Mouse (Mus musculus) large intestine, adult 2 months (tissue): ENCODE data around the gene Cadps. TPM values are rescaled to one million over a fixed set of nuclear protein-coding genes. Genes with fewer than 3 reads are reported as not detected.

Experiments used
- DNase-seq: peaks from one replicate; pipeline ENCODE4 v3.0.0-alpha.2; 2012; ENCODE audit warnings: low read depth, low spot score
- WGBS: fragments of 180-500 bp; shearing (Covaris S2); methylation state at CpG from one replicate; pipeline ENCODE4 v1.1.7; 2018; 5-methylcytosine and 5-hydroxymethylcytosine counted together
- polyA plus RNA-seq: library from polyadenylated mRNA; depleted of rRNA; stranded (reverse); fragments of >200 nt; gene quantifications from 2 replicates; pipeline ENCODE4 v1.2.3, GENCODE M21; 2012; rRNA removed

Gene Cadps
- 0.59 and 0.77 TPM in 2 replicates for polyA plus RNA-seq

DNA sequence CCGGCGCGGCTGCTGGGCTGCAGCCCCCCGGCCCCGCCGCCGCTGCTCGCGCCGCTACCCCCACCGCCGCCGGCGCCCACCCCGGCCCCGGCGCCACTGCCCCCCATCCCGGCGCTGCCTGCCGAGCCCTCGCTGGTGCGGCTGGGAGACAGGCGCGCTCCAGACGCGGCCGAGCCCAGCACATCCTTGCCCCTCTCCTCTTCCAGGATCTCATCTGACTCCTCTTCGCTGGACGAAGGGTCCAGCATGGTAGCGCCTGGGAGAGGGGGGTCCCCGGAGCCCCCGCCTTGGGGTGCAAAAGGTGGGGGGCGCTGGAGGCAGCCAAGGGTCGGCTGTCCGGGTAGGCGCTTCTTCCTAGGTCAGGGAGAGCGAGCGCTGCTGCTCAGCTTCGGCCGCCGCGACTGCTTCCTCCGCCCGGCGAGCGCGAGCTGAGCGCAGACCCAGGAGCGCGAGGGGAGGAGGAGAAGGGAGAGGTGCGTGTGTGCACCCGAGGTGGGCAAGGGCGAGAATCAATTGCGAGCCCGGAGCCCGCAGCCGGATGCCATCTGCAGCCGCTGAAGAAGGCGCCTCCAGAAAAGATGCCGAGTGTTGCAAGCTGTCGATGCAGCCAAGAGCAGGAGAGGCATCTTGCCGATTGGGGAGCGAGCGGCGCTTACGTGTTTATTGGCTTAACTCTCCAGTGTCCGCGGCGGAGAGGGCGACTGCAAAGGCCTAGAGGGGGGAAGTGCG is at the start of gene Cadps:
TSS of gene Cadps (minus strand) at position 589 of the 729 bp plus-strand sequence.
- no peak for DNase-seq
- WGBS = 3% methylated on average over 71 of the region's 71 CpGs

DNA sequence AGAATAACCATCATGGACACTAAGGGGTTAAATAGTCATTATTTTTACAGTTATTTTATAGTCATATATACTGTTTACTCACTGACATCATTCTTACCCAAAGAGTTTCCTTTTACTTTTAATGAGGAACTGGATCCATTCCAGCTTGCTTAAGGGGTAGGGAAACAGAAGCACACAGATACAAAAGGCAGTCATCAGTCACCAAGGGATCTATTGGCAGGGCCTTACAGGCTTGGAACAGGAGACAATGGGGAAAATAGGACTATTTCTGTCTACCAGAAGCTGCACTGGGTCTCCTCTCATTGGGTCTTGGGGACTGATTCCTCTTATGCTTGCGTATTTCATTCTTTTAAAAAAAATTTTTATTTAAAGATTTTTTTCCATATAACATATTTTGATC is 46.7 kb upstream of the Cadps start:
- no peak for DNase-seq
- WGBS = 93% methylated on average over 1 of the region's 1 CpGs

DNA sequence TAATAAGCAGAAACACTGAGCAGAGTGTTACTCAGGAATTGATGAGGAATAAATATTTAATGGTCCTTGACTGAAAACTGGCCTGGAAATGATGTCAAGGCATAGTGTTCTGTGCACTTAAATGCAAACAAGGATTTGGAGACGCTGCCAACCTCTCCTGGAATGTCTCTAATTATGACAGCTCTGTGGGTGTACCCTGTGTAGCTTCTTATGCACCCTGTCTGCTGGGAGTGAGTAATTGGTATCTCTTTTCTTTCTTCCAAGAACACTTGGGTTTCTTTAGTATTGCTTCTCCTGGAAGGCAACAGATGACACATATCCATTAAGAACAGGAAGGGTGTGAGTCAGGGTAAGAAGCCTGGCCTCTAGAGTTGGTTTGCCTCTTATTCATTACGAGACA is 42.4 kb upstream of the Cadps start:
- no peak for DNase-seq
- 52% methylated on average over 2 of the region's 2 CpGs for WGBS

DNA sequence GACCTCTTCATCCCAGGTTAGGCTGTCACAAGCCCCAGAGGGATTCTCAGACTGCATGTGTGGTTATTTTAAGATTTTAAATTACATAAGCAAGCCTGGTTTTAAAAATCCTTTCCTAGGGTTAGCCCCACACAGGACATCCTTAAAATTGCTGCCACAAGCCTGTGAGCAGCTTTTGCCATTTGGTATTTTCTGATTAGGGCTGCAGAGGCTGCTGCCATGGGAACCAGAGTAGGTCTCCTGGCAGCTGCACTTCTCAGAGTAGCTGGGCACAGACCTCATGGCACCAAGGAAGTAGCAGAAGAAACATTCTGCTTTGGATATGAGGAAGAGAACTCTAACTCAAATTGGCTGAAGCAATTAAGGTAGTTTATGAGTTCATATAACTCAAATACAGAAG is 21.0 kb upstream of the Cadps start:
- no peak for DNase-seq

DNA sequence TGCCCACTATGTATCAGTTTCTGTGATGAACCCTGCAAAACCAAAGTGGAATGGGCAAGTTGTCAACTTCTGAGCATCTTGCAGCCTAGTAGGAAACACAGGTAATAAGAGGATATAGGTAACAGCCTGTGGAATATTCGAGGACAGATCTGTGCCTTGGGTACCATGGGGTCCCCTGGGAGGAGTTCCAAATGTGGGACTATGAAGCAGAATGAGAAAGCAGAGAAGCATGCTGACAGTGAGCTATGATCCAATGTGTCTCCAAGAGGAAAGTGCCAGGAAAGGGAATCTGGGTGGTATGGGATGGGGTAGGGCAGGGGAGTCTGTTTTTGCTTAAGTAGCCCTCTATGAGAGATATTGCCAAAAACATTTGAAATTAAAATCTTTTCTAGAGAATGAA is 16.6 kb upstream of the Cadps start:
- DNase-seq = no peak
- 31% methylated on average over 1 of the region's 1 CpGs for WGBS

DNA sequence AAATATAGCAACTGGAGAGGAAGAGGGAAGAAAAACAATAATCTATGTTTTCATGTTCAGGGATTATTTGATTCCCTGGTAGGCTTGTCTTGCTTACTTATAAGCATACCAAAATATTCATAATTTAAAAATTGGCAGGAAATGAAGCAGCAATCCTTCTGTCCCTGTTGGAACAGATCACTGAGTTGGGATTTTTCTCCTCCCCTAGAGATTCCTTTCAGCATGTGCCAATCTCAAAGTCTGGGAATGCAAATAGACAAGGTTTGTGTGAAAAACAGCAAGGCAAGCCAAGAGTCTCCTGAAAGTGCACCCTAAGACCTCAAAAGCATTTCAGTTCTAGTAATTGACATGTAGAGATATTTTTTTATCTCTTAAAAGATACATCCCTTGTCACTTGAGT is 16.1 kb upstream of the Cadps start:
- no peak for DNase-seq

DNA sequence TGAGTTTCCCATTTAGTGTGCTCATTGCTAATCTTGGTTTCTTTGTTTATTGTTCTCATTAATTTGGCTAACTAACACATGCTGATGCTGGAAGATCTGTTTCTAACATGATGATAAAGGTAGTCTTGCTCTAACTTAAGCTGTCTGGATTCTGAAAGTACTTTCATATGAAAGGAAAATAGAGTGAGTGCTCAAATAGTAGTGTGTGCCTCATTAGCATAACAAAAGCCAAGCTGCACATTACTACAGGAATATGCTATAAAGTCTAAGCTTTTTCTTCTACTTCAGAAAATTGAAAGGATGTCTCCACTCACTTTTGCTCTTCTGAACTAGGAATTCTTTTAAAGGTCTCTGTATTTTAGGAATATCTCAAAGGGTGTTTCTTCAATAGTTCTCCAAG is 15.4 kb upstream of the Cadps start:
- no peak for DNase-seq

DNA sequence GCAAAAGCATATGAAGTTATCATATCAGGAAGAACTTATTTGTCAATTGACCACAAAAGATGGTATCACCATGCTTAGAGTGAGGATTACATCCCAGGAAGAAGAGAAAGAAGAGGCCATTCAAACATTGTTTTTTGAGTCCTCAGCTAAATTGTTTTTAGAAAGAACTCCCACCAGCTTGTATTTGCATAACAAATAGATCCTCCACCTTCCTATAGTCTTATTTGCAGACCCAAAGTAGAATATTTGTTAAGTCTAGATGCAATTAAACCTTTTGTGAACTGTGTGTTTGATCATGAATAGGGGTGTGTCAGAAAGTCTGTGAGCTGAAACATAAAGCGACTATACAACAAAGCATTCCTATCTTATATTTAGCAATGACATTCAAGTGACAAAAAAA is 15.0 kb upstream of the Cadps start:
- WGBS = 13% methylated on average over 1 of the region's 1 CpGs

DNA sequence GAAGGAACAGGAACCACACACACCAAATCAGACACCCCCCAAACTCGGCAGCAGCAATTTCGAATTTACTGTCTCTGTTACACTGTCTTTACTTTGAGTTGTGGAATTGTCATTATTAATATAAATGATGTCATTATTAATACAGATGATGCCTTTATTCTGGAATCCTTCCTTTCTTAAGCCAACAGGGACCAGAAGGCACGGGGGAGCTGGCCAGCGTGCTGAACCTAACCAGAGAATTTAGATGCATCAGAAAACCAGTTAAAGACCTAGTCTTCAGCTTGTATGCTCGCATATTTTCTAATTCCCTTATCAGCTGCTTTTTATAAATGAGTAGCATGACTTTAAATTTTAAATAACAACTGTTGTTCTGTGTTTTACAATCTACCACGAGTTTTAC is 902 bp upstream of the Cadps start:
- 13% methylated on average over 6 of the region's 6 CpGs for WGBS
- DNase-seq = no peak

More for the DNA sequence above, 15.0 kb upstream of the Cadps start:
- DNase-seq = no peak

DNA sequence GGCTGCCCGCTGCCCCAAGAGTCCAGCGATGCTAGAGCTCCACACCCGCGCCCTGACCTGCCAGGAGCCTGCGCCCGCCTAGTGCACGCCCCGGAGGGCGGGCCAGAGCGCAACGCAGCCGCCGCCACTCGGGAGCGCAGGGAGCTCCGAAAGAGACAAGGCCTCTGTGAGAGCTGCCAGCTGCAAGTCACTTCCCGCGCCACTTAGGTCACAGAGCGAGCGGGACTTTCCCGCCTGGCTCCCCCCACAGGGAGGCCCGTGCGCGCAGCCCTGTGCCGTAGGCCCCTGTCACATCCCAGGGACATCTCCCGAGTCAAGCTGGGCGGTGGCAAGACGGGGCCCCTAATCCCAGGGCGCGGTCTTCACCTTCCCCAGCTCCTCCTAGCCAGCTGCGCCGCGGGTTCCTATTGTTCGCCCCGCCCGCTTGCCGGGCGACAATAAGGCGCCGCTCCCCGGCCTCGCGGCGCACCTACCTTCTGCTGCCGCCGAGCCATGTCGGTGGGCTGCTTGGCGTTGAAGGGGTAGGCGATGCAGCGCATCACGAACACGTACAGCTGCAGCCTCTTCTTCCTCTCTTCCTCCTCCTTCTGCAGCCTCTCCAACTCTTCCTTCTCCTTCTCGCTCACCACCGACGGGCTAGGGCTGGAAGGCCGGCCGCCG is 918 bp downstream of the Cadps start:
- DNase-seq = no peak

DNA sequence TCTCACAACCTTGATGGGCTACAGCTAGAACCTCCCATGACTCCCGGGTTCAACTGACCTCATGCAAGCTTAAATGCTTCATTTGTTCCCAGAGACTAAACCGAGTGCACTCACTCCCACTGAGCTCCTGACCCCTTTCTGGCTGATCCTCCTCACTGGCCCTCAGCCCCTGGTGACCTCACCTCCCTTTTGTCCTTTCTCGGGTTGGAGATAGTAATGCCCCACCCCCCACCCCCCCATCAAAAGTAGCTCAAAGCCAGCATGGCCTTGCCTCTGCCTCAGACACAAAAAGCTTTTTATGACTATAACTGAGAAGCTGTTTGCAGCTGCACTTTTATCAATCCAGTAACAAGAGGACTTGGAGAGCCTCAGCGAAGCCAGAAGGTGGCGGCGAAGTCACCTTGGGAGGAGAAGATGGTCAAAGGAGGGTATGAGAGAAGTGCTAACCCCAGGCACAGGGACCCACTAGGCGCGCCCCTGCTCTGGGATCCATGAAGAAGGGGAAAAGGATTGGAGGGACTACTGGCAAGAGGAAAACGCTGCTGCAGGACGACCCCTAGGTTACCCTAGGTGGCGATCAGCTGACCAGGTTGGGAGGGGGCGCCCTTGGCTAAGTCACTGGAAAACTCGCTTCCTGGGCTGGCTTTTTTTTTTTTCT is 1.6 kb downstream of the Cadps start:
- WGBS = 3% methylated on average over 13 of the region's 13 CpGs
- DNase-seq = no peak

More for the DNA sequence above, 918 bp downstream of the Cadps start:
- 2% methylated on average over 58 of the region's 58 CpGs for WGBS

DNA sequence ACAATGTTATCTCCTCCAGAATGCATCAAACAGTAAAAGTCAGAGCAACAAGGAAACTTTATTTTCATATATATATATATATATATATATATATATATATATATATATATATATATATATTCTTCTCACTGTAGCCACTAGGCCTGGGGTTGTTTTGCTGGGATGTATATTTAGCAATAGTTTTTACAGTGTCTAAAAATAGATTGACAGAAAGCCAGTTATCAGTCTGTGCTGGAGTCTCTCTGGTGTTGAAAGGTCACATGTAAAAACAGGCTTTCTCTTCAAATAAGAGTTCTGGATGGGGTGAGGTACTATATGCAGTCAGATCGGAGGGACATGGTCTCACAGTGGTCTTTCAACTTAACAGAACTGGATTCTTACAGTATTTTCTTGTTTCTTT is 2.7 kb downstream of the Cadps start:
- 74% methylated on average over 1 of the region's 1 CpGs for WGBS
- no peak for DNase-seq

DNA sequence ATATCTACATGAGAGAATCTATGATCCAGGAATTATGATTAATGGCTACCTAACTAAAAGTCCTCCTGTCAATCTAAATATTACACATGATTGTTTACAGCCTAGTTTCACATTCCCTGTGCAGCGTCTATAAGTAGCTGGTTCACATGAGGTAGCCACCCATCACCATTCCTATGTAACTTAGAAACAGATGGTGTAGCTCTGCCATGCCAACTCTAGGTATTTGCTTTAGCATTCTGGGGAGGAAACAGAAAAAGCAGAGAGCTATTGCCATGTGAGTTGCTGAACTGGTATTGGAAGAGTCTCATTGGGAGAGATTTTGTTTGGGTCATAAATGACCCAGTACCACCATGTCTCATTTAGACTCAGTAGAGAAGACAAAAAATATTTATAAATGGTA is 4.4 kb downstream of the Cadps start:
- no peak for DNase-seq
- WGBS = 76% methylated on average over 1 of the region's 1 CpGs

DNA sequence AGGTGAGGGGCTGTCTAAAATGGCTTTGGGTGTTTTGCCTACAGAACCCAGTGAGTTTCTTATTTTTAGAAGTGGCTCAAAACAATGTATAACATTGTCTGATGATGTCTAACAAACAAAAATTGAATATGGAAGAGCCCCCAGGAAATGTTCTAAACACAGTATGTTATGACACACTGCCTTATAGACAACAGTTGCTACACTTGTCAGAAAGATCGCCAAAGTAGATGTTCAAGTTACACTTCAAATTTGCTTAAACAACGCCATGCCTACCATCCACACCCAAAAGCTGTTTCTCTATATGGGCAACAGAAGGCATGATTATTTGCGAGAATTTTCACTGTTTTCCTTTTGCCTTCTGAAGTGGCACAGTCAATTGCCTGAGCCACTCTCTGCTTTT is 10.8 kb downstream of the Cadps start:
- no peak for DNase-seq
- WGBS = 72% methylated on average over 3 of the region's 3 CpGs

DNA sequence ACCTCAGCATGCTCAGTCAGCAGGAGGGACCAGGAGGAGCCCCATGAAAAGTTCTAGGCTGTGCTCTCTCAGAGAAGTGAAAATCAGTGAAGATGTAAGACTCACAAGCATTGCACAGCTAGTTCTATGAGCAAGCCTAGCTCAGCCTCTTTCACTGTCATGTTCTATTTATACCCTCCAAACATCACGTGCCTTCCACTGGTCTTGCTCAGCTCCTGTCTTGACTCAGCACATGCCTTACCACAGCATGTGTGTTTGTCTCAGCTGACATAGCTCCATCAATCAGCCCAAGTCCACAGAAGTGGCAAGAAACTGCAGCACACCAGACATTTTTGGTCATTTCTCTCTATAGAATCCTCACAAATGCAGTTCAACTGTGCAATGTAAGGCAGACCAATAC is 19.9 kb downstream of the Cadps start:
- DNase-seq = no peak
- WGBS = 63% methylated on average over 1 of the region's 1 CpGs

DNA sequence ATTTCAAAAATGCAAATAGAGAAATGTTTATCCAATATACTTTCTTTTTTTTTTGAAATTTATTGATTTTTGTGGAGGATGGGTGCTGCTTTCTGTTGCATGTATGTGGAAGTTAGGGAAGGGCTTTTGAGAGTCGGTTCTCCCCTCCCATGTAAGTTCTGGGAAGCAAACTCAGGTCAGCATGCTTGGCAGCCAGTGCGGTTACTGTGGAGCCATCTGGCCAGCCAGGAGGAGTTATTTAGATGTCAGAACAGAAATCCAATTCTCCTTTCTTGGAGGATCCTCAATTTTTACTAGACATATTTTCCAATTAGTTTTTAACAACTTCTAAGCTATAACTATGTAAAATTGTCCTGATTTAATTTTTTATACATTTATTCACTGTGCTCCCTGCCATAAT is 21.8 kb downstream of the Cadps start:
- 59% methylated on average over 2 of the region's 2 CpGs for WGBS
- DNase-seq = no peak

DNA sequence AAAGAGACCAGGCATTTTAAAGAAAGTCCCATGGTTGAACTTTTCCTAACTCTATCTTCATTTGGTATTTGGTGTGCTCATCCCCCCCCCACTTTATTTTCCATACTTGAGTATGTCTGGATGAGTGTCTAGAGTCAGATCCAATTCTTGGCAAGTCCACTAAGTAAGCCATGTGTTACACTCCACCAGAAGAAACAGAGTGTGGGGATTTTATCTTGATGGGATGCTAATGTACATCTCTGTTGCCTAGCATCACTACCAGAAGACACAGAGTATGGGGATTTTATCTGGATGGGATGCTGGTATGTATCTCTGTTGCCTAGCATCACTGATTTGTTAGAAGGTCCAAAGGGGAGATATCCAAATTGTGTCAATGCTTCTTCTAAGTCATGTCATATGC is 24.0 kb downstream of the Cadps start:
- no peak for DNase-seq

DNA sequence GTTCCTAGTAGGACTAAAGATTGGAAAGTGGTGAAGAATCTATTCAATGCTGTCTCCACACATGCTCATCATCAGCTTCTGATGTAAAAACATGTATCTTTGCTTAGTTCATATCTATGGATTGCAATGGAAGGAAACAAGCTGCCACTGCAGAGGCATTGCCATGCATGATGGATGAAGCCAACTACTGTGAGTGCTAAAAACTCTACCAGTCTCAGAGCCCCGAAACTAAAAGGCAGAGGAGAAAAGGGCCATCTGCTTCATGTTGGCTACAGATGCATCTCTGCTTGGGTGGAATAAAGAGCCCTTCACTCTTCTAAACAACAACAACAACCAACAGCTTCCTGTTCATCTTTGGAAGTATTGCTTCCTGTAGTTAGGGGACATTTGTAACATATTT is 38.6 kb downstream of the Cadps start:
- WGBS = 71% methylated on average over 1 of the region's 1 CpGs
- no peak for DNase-seq

DNA sequence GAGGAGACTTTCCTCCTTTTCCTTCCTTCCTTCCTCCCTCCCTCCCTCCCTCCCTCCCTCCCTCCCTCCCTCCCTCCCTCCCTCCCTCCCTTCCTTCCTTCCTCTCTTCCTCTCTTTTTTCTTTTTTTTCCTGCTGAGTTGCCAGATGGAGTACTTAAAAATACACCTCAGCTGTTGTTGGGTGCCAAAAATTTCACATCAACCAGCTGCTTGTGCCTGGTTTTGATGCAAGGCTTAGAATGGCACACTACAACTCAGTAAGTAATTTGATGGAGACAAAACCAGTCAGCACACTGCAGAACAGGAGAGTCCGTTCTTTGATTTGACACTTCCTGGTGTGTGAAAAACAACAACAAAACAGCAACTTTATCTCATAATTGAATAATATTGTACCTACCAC is 42.9 kb downstream of the Cadps start:
- 79% methylated on average over 1 of the region's 1 CpGs for WGBS
- DNase-seq = no peak

DNA sequence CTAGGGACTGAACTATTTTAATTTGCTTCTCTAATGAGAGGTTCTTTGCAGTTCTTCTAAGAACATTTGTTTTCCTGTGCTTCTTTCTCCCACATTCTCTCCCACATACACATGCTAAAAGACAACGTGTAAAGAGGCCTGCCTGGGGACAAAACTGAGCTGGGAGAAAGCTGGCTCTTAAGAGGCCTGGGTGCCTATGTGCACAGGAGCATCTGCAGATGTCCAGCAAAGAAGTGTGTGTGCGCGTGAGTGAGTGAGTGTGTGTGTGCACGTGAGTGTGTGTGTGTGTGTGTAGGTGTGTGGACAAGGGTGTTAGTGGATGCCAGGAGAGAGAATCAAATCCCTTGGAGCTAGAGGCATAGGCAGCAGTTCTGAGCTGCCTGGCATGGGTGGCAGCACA is 44.9 kb downstream of the Cadps start:
- WGBS = 78% methylated on average over 4 of the region's 4 CpGs
- no peak for DNase-seq

DNA sequence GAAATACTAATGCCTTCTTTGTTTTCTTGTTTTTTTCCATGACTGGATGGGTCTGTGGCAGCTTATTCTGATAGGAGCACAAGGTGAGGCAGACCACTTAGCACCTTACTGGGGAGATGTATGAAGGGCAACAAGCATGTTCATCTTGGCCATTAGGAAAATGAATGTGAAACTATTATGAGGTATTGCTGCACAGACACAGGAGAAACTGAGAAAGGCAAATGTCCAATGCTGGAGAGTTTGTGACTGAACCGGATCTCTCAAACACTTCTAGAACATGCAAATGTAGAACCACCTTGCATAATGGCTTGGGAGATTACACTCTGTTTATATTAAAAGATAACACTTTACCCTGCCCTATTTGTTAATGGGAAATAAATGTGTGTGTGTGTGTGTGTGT is 54.0 kb downstream of the Cadps start:
- WGBS = 63% methylated on average over 1 of the region's 1 CpGs
- no peak for DNase-seq
